Mouse (Mus musculus): Measurements from ENCODE around the gene Lyst.
"Not testable (repeated sequence)": the region's sequence is repeated elsewhere in the genome, so short reads cannot be mapped to it uniquely, and the experiment has no call there.

Lyst gene

DNA sequence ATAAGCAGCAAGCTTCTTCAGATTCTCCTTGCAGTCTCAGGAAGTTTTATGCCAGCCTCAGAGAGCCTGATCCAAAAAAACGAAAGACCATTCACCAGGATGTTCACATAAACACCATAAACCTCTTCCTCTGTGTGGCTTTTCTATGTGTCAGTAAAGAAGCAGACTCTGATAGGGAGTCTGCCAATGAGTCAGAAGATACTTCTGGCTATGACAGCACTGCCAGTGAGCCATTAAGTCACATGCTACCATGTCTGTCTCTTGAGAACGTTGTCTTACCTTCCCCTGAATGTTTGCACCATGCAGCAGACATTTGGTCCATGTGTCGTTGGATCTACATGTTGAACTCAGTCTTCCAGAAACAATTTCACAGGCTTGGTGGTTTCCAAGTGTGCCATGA, 47.4 kb downstream of the Lyst start:
- no peak for DNase-seq (ENCODE audit: low read depth, low spot score)

DNA sequence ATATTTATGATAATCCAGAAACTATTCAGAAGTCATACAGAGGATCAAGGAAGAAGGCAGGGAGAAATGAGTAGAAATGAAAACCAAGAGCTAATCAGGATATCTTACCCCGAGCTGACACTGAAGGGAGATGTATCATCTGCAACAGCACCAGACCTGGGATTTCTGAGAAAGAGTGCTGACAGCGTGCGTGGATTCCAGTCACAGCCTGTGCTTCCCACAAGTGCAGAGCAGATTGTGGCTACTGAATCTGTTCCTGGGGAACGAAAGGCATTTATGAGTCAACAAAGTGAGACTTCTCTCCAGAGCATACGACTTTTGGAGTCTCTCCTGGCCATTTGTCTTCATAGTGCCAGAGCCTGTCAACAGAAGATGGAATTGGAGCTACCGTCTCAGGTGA, 47.8 kb downstream of the Lyst start:
- DNase-seq (ENCODE audit: low read depth, low spot score), result no peak

DNA sequence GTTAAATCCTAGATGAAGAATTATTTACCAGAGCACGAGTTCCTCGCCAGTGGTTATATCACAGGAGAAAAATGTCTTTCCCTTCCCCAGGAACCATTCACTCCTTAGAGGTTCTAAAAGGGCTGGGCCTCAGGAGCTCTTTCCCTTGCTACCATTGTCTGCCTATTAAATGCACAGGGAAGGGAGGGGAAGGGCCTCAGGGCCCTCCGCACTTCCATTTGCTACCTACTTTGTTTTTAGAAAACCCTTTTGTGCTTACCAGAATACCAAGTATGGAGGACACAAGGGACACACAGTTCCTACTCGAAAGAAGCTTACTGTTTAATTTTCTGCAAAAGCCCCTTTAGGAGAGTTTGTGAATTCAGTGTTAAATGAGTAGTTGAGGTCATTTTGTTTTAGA, 48.5 kb downstream of the Lyst start:
- no peak for DNase-seq (ENCODE audit: low read depth, low spot score)

GRCm38 (mm10) chr13:13647296-13647695, 57.1 kb downstream of the Lyst start:
- DNase-seq (ENCODE audit: low read depth, low spot score), result no peak

DNA sequence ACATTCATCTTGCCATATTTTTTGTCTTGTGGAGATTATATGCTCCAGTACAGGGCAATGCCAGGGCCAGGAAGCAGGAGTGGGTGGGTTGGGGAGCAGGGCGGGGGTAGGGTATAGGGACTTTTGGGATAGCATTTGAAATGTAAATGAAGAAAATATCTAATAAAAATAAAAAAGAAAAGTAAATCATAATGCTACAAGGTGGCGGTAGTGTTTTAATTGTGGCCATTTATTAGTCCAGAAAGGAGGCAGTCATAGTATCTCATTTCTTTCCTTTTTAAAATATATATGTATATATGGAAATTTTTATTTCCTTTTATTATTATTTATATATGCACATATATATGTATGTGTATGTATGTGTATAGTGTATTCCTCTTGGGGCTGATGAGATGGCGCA, 65.3 kb downstream of the Lyst start:
- DNase-seq (ENCODE audit: low read depth, low spot score), result no peak

- DNase-seq (ENCODE audit: low read depth, low spot score), result not testable (repeated sequence)
These were observed 75.9 kb downstream of the Lyst start for GRCm38 (mm10) chr13:13666103-13666502.

GRCm38 (mm10) chr13:13670669-13671068, 80.5 kb downstream of the Lyst start:
- no peak for DNase-seq (ENCODE audit: low read depth, low spot score)

DNA sequence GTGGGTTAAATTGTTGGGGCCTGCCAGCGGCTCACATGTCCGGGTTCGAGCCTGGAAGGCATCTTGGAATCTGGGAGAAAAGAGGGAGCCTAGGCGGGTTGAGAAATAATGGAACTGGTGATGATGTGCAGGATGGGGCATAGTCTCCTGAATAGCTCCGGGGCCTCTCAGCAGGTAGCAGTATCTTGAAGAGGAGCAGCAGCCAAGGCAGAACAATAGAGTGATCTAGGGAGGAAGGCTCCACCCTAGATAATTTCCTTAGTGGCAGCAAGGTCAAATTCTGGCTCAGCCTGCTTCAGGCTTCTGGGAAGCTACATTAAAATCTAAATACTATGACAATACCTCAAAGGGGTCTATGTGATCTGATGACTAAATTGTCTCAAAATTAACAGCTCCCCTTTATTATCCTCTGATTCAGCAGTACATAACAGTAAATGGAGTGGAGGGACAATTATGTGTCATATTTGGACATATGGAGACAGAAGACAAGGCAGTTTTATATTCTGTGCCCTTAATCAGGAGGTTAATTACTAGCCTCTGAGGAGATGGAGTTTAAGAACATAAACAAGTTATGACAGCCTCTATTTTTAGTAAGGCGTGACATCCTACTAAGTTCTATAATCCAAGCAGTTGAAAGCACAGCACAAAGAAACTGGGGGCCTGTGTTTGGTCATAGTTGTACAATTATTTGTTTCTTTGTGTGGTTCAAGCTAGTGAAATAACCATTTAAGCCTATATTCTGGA, 81.6 kb downstream of the Lyst start:
- DNase-seq (ENCODE audit: low read depth, low spot score), result no peak

GRCm38 (mm10) chr13:13674669-13675343, 84.6 kb downstream of the Lyst start:
- DNase-seq (ENCODE audit: low read depth, low spot score), result no peak

- no peak for DNase-seq (ENCODE audit: low read depth, low spot score)
These were observed 87.7 kb downstream of the Lyst start for GRCm38 (mm10) chr13:13677871-13678270.

DNA sequence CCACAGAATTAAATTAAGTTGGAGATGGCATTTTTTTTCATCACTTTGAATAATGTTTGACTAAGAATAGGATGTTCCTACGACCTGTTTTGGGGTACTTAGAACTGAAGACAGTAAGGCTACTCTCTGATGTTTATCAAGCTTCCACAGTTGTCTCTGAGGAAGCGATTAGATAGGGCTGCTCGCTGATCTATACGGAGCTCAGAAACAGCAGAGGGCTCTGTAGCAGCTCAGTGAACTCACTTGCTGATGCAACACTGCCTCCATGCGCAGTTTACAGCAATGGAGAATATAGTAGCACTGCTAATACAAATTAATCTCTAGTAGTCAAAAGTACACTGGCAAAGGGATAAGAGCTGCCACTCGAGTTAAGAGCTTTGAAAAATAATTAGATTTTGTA, 91.4 kb downstream of the Lyst start:
- no peak for DNase-seq (ENCODE audit: low read depth, low spot score)

- no peak for DNase-seq (ENCODE audit: low read depth, low spot score)
These were observed 113.3 kb downstream of the Lyst start for GRCm38 (mm10) chr13:13703476-13703875.

- DNase-seq (ENCODE audit: low read depth, low spot score), result not testable (repeated sequence)
These were observed 131.2 kb downstream of the Lyst start for GRCm38 (mm10) chr13:13721435-13721834.

- DNase-seq (ENCODE audit: low read depth, low spot score), result no peak
These were observed 133.1 kb downstream of the Lyst start for GRCm38 (mm10) chr13:13723293-13723692.

DNA sequence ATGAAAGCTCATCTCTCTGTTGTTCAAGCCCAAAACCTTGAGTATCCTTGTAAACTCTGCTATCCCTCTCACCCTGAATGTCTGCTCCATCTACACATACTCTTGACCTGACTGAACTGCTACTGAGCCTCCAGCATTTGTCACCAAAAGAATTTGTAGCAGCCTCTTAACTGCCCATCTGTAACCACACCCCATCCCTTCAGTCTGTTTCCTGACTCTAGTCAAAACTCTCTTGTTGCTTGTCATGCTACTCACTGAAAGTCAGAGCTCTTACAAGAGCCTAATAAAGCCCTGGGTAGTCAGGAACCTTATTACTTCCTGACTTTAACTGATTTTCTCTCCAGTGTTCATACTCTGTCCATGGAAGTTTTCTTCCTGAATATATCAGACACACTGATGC, 133.6 kb downstream of the Lyst start:
- no peak for DNase-seq (ENCODE audit: low read depth, low spot score)

GRCm38 (mm10) chr13:13739232-13739631, 149.0 kb downstream of the Lyst start:
- DNase-seq (ENCODE audit: low read depth, low spot score), result no peak

GRCm38 (mm10) chr13:13745911-13746310, 155.7 kb downstream of the Lyst start:
- DNase-seq (ENCODE audit: low read depth, low spot score), result no peak

- DNase-seq (ENCODE audit: low read depth, low spot score), result no peak
These were observed 185.7 kb downstream of the Lyst start for GRCm38 (mm10) chr13:13775778-13776494.

DNA sequence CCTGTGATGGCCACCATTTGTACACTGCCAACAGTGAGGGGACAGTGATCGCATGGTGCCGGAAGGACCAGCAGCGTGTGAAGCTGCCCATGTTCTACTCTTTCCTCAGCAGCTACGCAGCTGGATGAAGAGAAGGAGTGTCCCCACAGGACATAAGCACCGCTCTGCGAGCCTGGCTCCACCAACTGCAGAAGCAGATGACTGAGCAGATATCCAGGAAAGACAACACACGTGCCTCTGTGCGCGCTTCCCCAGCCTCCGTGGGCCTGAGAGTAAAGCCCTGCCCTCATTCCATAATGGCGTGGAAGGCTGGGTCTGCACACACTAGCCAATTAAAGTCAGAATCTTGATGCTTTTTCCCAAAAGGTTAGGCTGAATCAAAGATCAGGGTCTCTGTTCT, 186.9 kb downstream of the Lyst start:
- no peak for DNase-seq (ENCODE audit: low read depth, low spot score)

DNA sequence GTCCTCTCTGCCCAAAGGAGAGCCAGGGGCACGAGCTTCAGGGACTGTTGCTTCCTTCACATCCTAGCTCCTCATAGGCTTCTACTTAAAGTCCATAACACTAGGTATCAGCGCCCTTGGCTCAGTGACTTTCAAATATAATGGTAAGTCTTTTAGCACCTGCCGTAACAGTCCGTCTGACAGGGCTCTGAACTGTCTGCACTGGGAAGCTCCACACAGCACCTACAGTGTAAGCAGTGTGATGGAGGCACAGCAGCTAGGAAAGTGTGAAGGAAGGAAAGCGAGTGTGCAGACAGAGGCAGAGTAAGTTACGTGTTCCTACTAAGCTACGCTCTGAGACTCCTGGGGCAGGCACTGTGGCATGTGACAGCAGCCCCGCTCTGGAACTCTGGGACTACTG, 187.5 kb downstream of the Lyst start:
- no peak for DNase-seq (ENCODE audit: low read depth, low spot score)

DNA sequence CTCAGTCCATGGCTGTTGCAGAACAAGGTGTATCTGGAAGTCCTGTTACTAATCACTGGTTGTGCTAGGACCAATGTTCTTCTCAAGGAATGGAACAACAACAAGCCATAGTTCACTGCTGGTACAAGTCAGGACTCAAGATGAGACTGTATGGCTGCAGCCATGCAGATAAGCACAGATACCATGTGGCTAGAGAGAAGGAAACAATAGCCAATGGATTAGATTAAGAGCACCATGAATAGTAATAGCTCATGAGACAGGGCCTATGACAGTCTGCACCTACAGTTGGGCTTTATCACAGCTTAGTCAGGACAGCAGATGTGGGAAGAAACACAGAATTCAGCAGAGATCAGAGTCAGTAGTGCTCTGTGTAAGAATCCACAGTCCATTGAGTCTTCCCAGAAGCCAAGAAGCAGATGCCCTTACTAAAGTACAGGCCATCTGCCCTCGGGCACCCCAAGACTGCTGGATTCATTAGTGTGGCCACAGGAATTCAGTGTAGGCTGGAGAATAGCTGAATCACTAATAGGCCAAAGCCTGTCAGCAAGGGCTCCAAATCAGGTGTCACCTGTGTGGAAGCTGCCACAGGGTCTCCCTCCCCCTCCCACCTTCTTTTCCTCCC, 188.8 kb downstream of the Lyst start:
- DNase-seq (ENCODE audit: low read depth, low spot score), result no peak

DNA sequence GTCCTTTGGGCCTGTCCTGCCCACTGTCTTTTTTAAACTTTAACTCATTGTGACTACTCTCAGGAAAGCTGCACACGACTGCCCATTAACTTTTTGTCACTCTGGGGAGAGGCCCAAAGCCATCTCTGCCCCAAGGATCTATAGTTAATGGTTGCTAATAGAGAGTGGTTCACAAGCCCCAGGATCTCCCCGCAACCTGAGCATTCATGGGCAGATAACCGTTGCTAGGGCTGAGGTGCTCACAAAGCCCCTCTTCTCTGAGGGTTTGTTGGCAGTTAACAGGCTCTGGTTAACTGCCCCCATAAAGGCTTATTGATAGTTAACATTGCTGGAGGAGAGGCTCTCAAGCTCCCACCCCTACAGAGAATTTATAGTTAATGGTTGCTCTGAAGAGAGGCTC, 190.1 kb downstream of the Lyst start:
- no peak for DNase-seq (ENCODE audit: low read depth, low spot score)

Measured in c-Kit-negative CD71-positive TER-119-positive erythroid progenitor cells, embryonic 14.5 days (primary cell).